Mouse (Mus musculus) midbrain, postnatal 0 days (tissue): ENCODE measurements around the gene Cnot10. TPM values are rescaled to one million over a fixed set of nuclear protein-coding genes. Genes with fewer than 3 reads are reported as not detected.
A peak's percentile ranks its signal among the peaks of the same experiment; 100 is the strongest.
"Not testable (repeated sequence)": the region's sequence is repeated elsewhere in the genome, so short reads cannot be mapped to it uniquely, and the experiment has no call there.

Source experiments
- ATAC-seq: fragments of 200-750 bp; cut with Nextera tagmentation; 2 replicates; pipeline ENCODE4 v1.8.0; 2017; ENCODE audit warnings: moderate number of reproducible peaks, mild to moderate bottlenecking, moderate TSS enrichment, moderate library complexity; ENCODE audit not compliant: low FRiP score
- DNase-seq: peaks from one replicate; pipeline ENCODE4 v3.0.0-alpha.2; 2015; ENCODE audit warnings: low spot score
- H3K27ac ChIP-seq: fragments of 300-500 bp; sonication (generic); 2 replicates; pipeline ENCODE4 v1.5.1; 2014; ENCODE audit warnings: low read depth, mild to moderate bottlenecking, low read length, mixed read lengths
- H3K27me3 ChIP-seq: fragments of 300-500 bp; sonication (generic); 2 replicates; pipeline ENCODE4 v1.6.1; 2014; ENCODE audit warnings: low read length, control low read depth, mixed read lengths; ENCODE audit not compliant: insufficient read depth
- H3K36me3 ChIP-seq: fragments of 300-500 bp; sonication (generic); 2 replicates; pipeline ENCODE4 v1.6.1; 2014; ENCODE audit warnings: low read length, control low read depth, mixed read lengths; ENCODE audit not compliant: insufficient read depth
- H3K4me1 ChIP-seq: fragments of 300-500 bp; sonication (generic); 2 replicates; pipeline ENCODE4 v1.6.1; 2014; ENCODE audit warnings: mild to moderate bottlenecking, control low read depth, antibody characterized with exemption, low read length, mixed read lengths; ENCODE audit not compliant: insufficient read depth
- H3K4me2 ChIP-seq: fragments of 300-500 bp; sonication (generic); 2 replicates; pipeline ENCODE4 v1.6.1; 2014; ENCODE audit warnings: low read depth, mild to moderate bottlenecking, low read length, mixed read lengths; ENCODE audit not compliant: poor library complexity, severe bottlenecking
- H3K4me3 ChIP-seq: fragments of 300-500 bp; sonication (generic); 2 replicates; pipeline ENCODE4 v1.5.1; 2014; ENCODE audit warnings: low read depth, mild to moderate bottlenecking, low read length, moderate library complexity
- H3K9ac ChIP-seq: fragments of 300-500 bp; sonication (generic); replicated peaks from 2 replicates; pipeline ENCODE4 v1.6.1; 2014; ENCODE audit warnings: mild to moderate bottlenecking, low read length, moderate library complexity, mixed read lengths; ENCODE audit not compliant: poor library complexity, severe bottlenecking
- H3K9me3 ChIP-seq: fragments of 300-500 bp; sonication (generic); 2 replicates; pipeline ENCODE4 v1.6.1; 2016; ENCODE audit warnings: low read length, control low read depth
- CTCF ChIP-seq: IDR thresholded peaks from 2 replicates; pipeline ENCODE4 v1.5.1; 2016; ENCODE audit warnings: antibody characterized with exemption, mild to moderate bottlenecking
- WGBS: fragments of 180-500 bp; shearing (Covaris S2); extraction: QIAGEN DNeasy Blood & Tissue Kit; methylation state at CpG from one replicate; pipeline ENCODE4 v1.1.7; 2014; 5-methylcytosine and 5-hydroxymethylcytosine counted together
- polyA plus RNA-seq: library from polyadenylated mRNA; unstranded; fragments of >200 nt; fragmentation: Nextera tagmentation; extraction: Ambion mirVana; gene quantifications from 2 replicates; pipeline ENCODE4 v1.2.1, GENCODE M21; 2015
- total RNA-seq: library from RNA; depleted of rRNA; stranded (reverse); fragments of >200 nt; gene quantifications from 2 replicates; pipeline ENCODE4 v1.2.3, GENCODE M21; 2014

The Cnot10 gene
- total and polyA plus RNA-seq, 2 experiments from 2014 or later = 34.7 to 50.1 TPM

DNA sequence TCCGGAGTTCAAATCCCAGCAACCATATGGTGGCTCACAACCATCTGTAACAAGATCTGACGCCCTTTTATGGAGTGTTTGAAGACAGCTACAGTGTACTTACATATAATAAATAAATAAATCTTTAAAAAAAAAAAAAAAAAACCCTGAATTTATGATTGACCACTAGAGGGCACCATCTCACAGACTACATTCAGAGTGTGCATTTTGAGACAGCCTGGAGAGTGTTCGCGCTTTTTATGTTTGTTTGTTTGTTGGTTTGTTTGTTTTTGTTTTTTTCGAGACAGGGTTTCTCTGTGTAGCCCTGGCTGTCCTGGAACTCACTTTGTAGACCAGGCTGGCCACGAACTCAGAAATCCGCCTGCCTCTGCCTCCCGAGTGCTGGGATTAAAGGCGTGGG is 8.5 kb upstream of the Cnot10 start:
- peak; percentile 65 for DNase-seq
- H3K4me1 ChIP-seq, H3K27ac ChIP-seq, H3K4me2 ChIP-seq, H3K4me3 ChIP-seq, H3K36me3 ChIP-seq, ATAC-seq, H3K9me3 ChIP-seq, H3K9ac ChIP-seq, H3K27me3 ChIP-seq: not testable (repeated sequence)
- 50% methylated on average over 8 of the region's 9 CpGs for WGBS
- peak; percentile 77 for TF ChIP-seq CTCF

DNA sequence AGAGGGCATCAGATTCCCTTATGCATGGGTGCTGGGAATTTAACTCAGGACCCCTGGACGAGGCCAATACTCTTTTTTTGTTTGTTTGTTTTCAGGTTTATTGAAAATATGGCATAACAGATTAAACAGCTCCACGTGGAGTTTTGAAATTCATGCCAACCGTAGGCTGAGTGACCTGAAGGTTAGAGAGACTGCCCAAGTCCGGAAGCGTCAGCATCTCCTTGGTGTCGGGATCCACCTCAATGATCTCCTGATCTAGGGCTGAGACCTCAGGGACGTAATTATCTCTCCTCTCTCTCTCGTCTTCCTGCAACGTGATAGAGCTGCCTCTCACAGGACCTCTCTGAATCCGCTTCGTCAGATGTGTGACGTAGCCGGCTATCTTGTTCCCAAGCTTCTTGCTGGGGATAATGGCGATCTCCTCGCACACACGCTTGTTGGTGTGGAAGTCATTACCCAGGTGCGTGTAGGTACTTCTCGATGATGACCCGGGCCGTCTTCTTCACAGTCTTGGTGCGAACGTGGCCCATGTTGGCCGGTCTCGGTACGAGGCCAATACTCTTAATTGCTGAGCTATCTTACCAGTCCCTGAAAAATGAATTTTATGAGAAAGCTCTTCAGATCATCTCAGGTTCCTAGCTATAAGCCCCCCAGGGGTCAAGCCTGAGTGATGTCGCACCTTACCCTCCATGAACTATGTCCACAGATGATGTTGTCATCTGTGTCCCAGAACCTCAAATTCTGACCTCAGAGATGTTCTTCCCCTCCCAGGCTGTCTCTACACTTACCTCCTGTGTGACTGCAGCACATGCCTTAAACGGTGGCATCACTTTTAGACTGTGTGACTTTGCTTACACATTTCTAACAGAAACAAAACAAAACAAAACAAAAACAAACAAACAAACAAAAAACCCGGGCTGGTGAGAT is 7.8 kb upstream of the Cnot10 start:
- 82% methylated on average over 28 of the region's 28 CpGs for WGBS
- no peaks in the 10 kb centered on the region for H3K9me3 ChIP-seq
- H3K4me3 ChIP-seq = no peak overlapping the region
- no peak for DNase-seq
- ATAC-seq = no peak
- no peaks in the 10 kb centered on the region for H3K4me1 ChIP-seq
- no peak overlapping the region for H3K4me2 ChIP-seq
- H3K36me3 ChIP-seq = no peaks in the 10 kb centered on the region
- no peak overlapping the region for H3K9ac ChIP-seq
- no peak; the same call in 1 of the 2 replicates for TF ChIP-seq CTCF
- no peak overlapping the region for H3K27ac ChIP-seq
- peaks cover 6% of the 10 kb centered on the region; the same call in 1 of the 2 replicates for H3K27me3 ChIP-seq

DNA sequence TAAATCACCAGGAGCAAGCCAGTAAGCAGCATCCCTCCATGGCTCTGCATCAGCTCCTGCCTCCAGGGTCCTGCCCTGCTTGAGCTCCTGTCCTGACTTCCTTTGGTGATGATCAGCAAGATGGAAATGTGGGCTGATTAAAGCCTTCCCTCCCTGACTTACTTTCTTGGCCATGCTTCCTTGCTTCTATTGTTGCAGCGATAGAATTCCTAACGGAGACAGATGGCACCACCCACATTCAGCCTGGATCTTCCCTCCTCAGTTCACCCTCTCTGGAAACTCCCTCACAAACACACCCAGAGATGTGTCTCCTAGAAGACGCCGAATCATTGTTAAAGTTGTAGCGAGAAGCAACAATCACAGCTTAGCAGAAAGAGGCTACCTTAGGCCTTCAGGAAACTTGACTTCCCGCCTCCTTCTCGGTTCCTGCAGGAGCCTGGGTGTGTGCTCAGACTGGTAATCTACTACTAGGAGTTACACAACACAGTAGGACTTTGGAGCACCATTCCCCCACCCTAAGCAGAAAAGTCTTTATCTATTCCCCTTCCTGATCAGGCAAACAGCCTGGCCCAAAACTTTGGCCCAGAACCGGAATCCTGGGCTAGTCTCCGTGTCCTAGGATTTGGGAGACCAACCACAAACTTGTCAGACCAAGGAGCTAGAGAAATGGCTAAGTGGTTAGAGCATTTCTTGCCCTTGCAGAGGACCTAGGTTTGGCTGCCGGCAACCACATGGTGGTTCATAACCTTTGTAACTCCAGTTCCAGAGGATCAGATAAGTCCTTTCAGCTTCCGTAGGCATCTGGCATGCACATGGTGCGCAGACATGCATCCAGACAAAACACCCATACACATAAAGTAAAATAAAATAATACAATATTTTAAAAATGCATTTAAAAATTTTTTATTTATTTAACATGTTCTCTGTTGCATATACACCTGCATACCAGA is 6.8 kb upstream of the Cnot10 start:
- peak; percentile 16; the same call in 1 of the 2 replicates for TF ChIP-seq CTCF

DNA sequence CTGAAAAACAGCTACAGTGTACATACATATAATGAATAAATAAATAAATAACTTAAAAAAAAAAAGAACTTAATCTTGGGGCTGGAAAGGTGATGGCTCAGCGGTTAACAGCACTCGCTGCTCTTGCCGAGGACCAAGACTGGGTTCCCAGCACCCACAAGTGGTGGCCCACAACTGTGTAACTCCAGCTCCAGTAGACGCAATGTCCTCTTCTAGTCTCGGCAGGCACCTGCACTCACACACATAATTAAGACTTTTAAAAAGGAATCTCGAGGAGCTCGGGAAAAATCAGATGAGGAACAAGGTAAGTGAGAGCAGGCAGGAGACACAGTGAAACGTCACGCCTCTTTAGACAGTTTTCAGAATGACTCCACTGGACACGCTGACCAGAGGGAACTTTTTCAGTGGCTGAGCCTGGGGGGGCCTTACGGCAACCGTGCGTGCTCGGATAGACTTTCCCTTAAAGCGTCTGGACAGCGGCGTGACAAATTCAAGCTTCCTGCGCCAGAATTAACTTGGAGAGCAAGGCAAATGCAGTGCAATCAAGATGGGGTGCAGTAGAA is 717 bp downstream of the Cnot10 start:
- Histone ChIP-seq H3K4me1 (peaks cover 4% of the 10 kb centered on the region; the same call in 1 of the 2 replicates), H3K9me3 (no peaks in the 10 kb centered on the region), H3K9ac (peak overlapping the region; percentile 76), H3K36me3 (no peaks in the 10 kb centered on the region), H3K27ac (peak overlapping the region; percentile 82), H3K4me2 (peak overlapping the region; percentile 89), H3K27me3 (peaks cover 6% of the 10 kb centered on the region; the same call in 1 of the 2 replicates), H3K4me3 (peak overlapping the region; percentile 90)
- ATAC-seq (0 out of 2 replicates have a peak, but pooled peaks have one; percentile 4), DNase-seq (peak; percentile 10)
- TF ChIP-seq CTCF = no peak
- WGBS = 17% methylated on average over 18 of the region's 18 CpGs

More for the DNA sequence above, 6.8 kb upstream of the Cnot10 start:
- ATAC-seq (no peak), DNase-seq (no peak)
- H3K9ac ChIP-seq = no peak overlapping the region
- no peaks in the 10 kb centered on the region for H3K9me3 ChIP-seq
- H3K4me2 ChIP-seq = no peak overlapping the region
- no peaks in the 10 kb centered on the region for H3K36me3 ChIP-seq
- no peak overlapping the region for H3K27ac ChIP-seq
- H3K27me3 ChIP-seq = peaks cover 6% of the 10 kb centered on the region; the same call in 1 of the 2 replicates
- 84% methylated on average over 12 of the region's 12 CpGs for WGBS
- no peak overlapping the region for H3K4me3 ChIP-seq
- H3K4me1 ChIP-seq = no peaks in the 10 kb centered on the region

DNA sequence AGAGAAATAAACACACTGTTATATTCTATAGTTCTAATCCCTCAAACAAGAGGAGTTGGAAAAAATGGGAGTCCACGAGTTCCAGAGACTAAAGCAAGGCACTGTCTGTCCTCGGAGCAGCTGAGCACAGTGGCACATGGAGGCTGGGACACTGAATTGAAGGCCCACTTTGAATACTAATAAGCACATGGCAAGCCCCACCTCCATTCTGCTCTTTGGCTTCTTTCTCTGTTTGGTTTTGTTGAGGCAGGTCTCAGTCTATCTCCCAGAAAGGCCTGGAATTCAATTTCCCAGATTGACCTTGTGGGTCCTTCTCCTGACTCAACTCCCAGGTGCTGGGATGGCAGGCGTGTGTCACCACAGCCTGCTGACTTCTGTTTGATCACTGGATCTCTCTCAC is 3.2 kb downstream of the Cnot10 start:
- TF ChIP-seq CTCF = no peak
- DNase-seq (no peak), ATAC-seq (no peak)
- peaks cover 4% of the 10 kb centered on the region; the same call in 1 of the 2 replicates for H3K4me1 ChIP-seq
- no peaks in the 10 kb centered on the region for H3K36me3 ChIP-seq
- no peak overlapping the region for H3K4me2 ChIP-seq
- no peak overlapping the region for H3K27ac ChIP-seq
- no peak overlapping the region for H3K4me3 ChIP-seq
- no peaks in the 10 kb centered on the region for H3K9me3 ChIP-seq
- no peak overlapping the region for H3K9ac ChIP-seq
- 78% methylated on average over 3 of the region's 3 CpGs for WGBS
- no peaks in the 10 kb centered on the region for H3K27me3 ChIP-seq
